Mouse (Mus musculus): ENCODE data around the gene Zfp36. TPM values are rescaled to one million over a fixed set of nuclear protein-coding genes. Genes with fewer than 3 reads are reported as not detected.

The Zfp36 gene
- total and polyA plus RNA-seq, 3 experiments, result 19.4 to 28.2 (median 26.3) TPM

DNA sequence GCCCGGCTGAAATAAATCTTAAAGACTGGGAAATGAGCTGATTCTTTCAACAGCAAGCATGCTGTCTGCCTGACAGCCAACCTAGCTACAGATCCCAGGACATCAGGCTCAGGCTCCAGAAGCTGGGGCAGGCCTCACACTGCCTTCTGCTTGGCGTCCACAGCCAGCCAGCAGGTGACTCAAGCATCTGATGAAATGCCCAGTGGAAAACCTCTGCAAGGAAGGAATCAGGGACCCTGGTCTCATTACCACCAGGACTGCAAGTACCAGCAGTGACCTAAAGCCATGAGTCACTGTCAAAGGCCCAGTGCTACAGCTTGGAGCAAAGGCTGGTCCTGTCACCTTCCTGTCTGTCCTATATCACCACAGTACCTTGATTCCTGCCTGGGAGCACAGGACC, 44.6 kb downstream of the Zfp36 start:
- Histone ChIP-seq H3K4me3 (no peak overlapping the region), H3K27me3 (ENCODE audit: control insufficient read depth, insufficient read depth, low read length) (no peaks in the 10 kb centered on the region), H3K27ac (no peak overlapping the region), H3K4me1 (ENCODE audit: control insufficient read depth, insufficient read depth, low read length) (peaks cover 6% of the 10 kb centered on the region), H3K36me3 (ENCODE audit: control insufficient read depth, insufficient read depth, low read length) (peaks cover 5% of the 10 kb centered on the region; the same call in 1 of the 2 replicates), H3K9ac (ENCODE audit: low read depth, low read length) (no peak overlapping the region), H3K79me2 (replicated peaks; ENCODE audit: control insufficient read depth, insufficient read depth, low read length) (peaks cover 11% of the 10 kb centered on the region)
- no peak for DNase-seq
- TF ChIP-seq POLR2A (IDR thresholded peaks at IDR 0.05; ENCODE audit: insufficient read depth, low read depth, low read length), result no peak
- no peak for TF ChIP-seq EP300 (IDR thresholded peaks at IDR 0.05; ENCODE audit: insufficient read depth, low read depth, low read length)
- no peak for TF ChIP-seq CTCF (IDR thresholded peaks at IDR 0.05)
- 88% methylated on average over 2 of the region's 2 CpGs for WGBS
- intact Hi-C loops (cut with DNase I), result no loop called here

DNA sequence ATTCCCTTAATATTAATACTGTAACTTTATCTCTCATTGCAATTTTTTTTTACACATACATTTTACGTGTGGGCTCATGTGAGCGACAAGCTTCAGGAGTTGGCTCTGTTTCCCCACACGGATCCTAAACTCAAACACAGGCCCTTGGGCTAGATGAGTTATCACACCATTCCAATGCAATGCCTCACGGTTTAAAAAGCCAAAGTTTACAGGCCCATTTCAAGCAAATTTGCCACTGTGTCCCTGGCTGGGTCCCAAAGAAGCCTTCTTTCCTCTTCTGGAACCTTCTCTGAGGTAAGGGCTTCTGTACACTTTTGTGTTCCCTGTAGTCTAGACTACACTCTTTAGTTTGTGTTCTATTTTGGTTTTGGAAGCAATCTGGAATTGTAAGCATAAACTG, 45.5 kb downstream of the Zfp36 start:
- peaks cover 5% of the 10 kb centered on the region; the same call in 1 of the 2 replicates for H3K36me3 ChIP-seq (ENCODE audit: control insufficient read depth, insufficient read depth, low read length)
- DNase-seq, result no peak
- no peak overlapping the region for H3K4me3 ChIP-seq
- TF ChIP-seq CTCF (IDR thresholded peaks at IDR 0.05) (no peak), EP300 (IDR thresholded peaks at IDR 0.05; ENCODE audit: insufficient read depth, low read depth, low read length) (no peak), POLR2A (IDR thresholded peaks at IDR 0.05; ENCODE audit: insufficient read depth, low read depth, low read length) (no peak)
- peaks cover 11% of the 10 kb centered on the region for H3K79me2 ChIP-seq (replicated peaks; ENCODE audit: control insufficient read depth, insufficient read depth, low read length)
- H3K27ac ChIP-seq, result no peak overlapping the region
- peaks cover 6% of the 10 kb centered on the region for H3K4me1 ChIP-seq (ENCODE audit: control insufficient read depth, insufficient read depth, low read length)
- no peak overlapping the region for H3K9ac ChIP-seq (ENCODE audit: low read depth, low read length)
- intact Hi-C loops (cut with DNase I), result no loop called here
- no peaks in the 10 kb centered on the region for H3K27me3 ChIP-seq (ENCODE audit: control insufficient read depth, insufficient read depth, low read length)
- WGBS, result 68% methylated on average over 4 of the region's 4 CpGs

DNA sequence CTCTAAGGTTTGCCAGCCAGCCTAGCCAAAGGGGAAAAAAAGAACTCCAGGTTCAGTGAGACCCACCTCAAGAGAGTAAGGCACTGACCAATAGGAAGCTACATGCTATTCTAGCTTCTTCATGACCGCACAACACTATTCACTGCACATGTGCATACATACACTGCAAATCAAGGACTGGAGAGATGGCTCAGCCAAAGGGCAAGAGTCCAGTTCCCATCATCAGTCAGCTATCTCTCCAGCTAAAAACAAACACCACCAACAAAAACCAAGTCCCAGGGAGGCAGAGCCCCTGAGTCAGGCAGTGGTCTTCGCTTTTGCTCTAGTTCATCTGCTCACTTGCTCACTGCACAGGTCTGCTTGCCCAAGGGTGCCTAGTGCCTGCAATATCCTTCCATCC, 51.8 kb downstream of the Zfp36 start:
- no peak overlapping the region for H3K4me3 ChIP-seq
- no peak overlapping the region for H3K9ac ChIP-seq (ENCODE audit: low read depth, low read length)
- H3K79me2 ChIP-seq (replicated peaks; ENCODE audit: control insufficient read depth, insufficient read depth, low read length), result peaks cover under 1% of the 10 kb centered on the region; the same call in 1 of the 2 replicates
- H3K36me3 ChIP-seq (ENCODE audit: control insufficient read depth, insufficient read depth, low read length), result no peaks in the 10 kb centered on the region
- intact Hi-C loops (cut with DNase I), result no loop called here
- 85% methylated on average over 2 of the region's 2 CpGs for WGBS
- no peaks in the 10 kb centered on the region for H3K4me1 ChIP-seq (ENCODE audit: control insufficient read depth, insufficient read depth, low read length)
- no peaks in the 10 kb centered on the region for H3K27me3 ChIP-seq (ENCODE audit: control insufficient read depth, insufficient read depth, low read length)
- TF ChIP-seq POLR2A (IDR thresholded peaks at IDR 0.05; ENCODE audit: insufficient read depth, low read depth, low read length) (no peak), EP300 (IDR thresholded peaks at IDR 0.05; ENCODE audit: insufficient read depth, low read depth, low read length) (no peak), CTCF (IDR thresholded peaks at IDR 0.05) (no peak)
- H3K27ac ChIP-seq, result no peak overlapping the region
- DNase-seq, result no peak

Other genes starting within 250 kb of the Zfp36 start
- 10 to 100 TPM; 34.7 TPM for gene Fbl, start 210.5 kb downstream of the Zfp36 start, total RNA-seq (2021)
- 25.7 and 35.6 TPM in 2 replicates for gene Fbl, start 210.5 kb downstream of the Zfp36 start, polyA plus RNA-seq (2012; rRNA removed)
- 10 to 100 TPM; 28.0 to 28.3 TPM for gene Dyrk1b, start 200.8 kb downstream of the Zfp36 start, total RNA-seq (2021)
- gene Dyrk1b, start 200.8 kb downstream of the Zfp36 start, polyA plus RNA-seq (2012; rRNA removed), result 24.1 and 30.1 TPM in 2 replicates
- gene Eid2, start 112.4 kb downstream of the Zfp36 start, total RNA-seq (2021), result 10 to 100 TPM; 11.2 to 11.9 TPM
- gene Eid2, start 112.4 kb downstream of the Zfp36 start, polyA plus RNA-seq (2012; rRNA removed), result 4.2 and 4.6 TPM in 2 replicates
- gene Eid2b, start 102.5 kb downstream of the Zfp36 start, total RNA-seq (2021), result 10 to 100 TPM; 11.2 to 13.0 TPM
- gene Eid2b, start 102.5 kb downstream of the Zfp36 start, polyA plus RNA-seq (2012; rRNA removed), result 6.7 and 7.2 TPM in 2 replicates
- not detected for gene Selenov, start 89.1 kb downstream of the Zfp36 start, total RNA-seq (2021)
- 0.08 TPM in 1 of 2 replicates, not detected in the other for gene Selenov, start 89.1 kb downstream of the Zfp36 start, polyA plus RNA-seq (2012; rRNA removed)
- not detected for gene Dll3, start 78.0 kb downstream of the Zfp36 start, total RNA-seq (2021)
- gene Dll3, start 78.0 kb downstream of the Zfp36 start, polyA plus RNA-seq (2012; rRNA removed), result not detected in 2 replicates
- gene Timm50, start 68.2 kb downstream of the Zfp36 start, total RNA-seq (2021), result 10 to 100 TPM; 60.0 to 63.5 TPM
- gene Timm50, start 68.2 kb downstream of the Zfp36 start, polyA plus RNA-seq (2012; rRNA removed), result 63.0 and 72.8 TPM in 2 replicates
- gene Supt5, start 41.5 kb downstream of the Zfp36 start, total RNA-seq (2021), result 10 to 100 TPM; 52.5 to 59.9 TPM
- 64.3 and 72.4 TPM in 2 replicates for gene Supt5, start 41.5 kb downstream of the Zfp36 start, polyA plus RNA-seq (2012; rRNA removed)
- gene Rps16, start 29.6 kb downstream of the Zfp36 start, total RNA-seq (2021), result 100 to 1,000 TPM; 496 to 556 TPM
- gene Rps16, start 29.6 kb downstream of the Zfp36 start, polyA plus RNA-seq (2012; rRNA removed), result 312 and 411 TPM in 2 replicates
- 10 to 100 TPM; 10.4 to 14.3 TPM for gene Plekhg2, start 7.7 kb downstream of the Zfp36 start, total RNA-seq (2021)
- gene Plekhg2, start 7.7 kb downstream of the Zfp36 start, polyA plus RNA-seq (2012; rRNA removed), result 15.9 and 16.3 TPM in 2 replicates
- 10 to 100 TPM; 20.8 to 21.5 TPM for gene Med29, start 12.5 kb upstream of the Zfp36 start, total RNA-seq (2021)
- 48.8 and 50.4 TPM in 2 replicates for gene Med29, start 12.5 kb upstream of the Zfp36 start, polyA plus RNA-seq (2012; rRNA removed)
- 10 to 100 TPM; 41.3 to 42.1 TPM for gene Paf1, start 12.7 kb upstream of the Zfp36 start, total RNA-seq (2021)
- gene Paf1, start 12.7 kb upstream of the Zfp36 start, polyA plus RNA-seq (2012; rRNA removed), result 63.8 and 67.0 TPM in 2 replicates
- 1 to 10 TPM; 3.8 to 5.3 TPM for gene Gmfg, start 57.2 kb upstream of the Zfp36 start, total RNA-seq (2021)
- 6.8 and 7.1 TPM in 2 replicates for gene Gmfg, start 57.2 kb upstream of the Zfp36 start, polyA plus RNA-seq (2012; rRNA removed)
- gene Lrfn1, start 71.7 kb upstream of the Zfp36 start, total RNA-seq (2021), result under 1 TPM; 0.68 to 0.73 TPM
- gene Lrfn1, start 71.7 kb upstream of the Zfp36 start, polyA plus RNA-seq (2012; rRNA removed), result 0.82 and 1.3 TPM in 2 replicates
- not detected for gene Ifnl2, start 130.2 kb upstream of the Zfp36 start, total RNA-seq (2021)
- gene Ifnl2, start 130.2 kb upstream of the Zfp36 start, polyA plus RNA-seq (2012; rRNA removed), result not detected in 2 replicates
- not detected for gene Ifnl3, start 142.6 kb upstream of the Zfp36 start, total RNA-seq (2021)
- gene Ifnl3, start 142.6 kb upstream of the Zfp36 start, polyA plus RNA-seq (2012; rRNA removed), result not detected in 2 replicates
- not detected for gene Sycn, start 160.6 kb upstream of the Zfp36 start, total RNA-seq (2021)
- gene Sycn, start 160.6 kb upstream of the Zfp36 start, polyA plus RNA-seq (2012; rRNA removed), result not detected in 2 replicates
- not detected for gene Nccrp1, start 167.0 kb upstream of the Zfp36 start, total RNA-seq (2021)
- gene Nccrp1, start 167.0 kb upstream of the Zfp36 start, polyA plus RNA-seq (2012; rRNA removed), result not detected in 2 replicates
- 10 to 100 TPM; 21.9 to 22.4 TPM for gene Samd4b, start 217.9 kb upstream of the Zfp36 start, total RNA-seq (2021)
- gene Samd4b, start 217.9 kb upstream of the Zfp36 start, polyA plus RNA-seq (2012; rRNA removed), result 38.8 and 46.1 TPM in 2 replicates
- gene Pak4, start 217.9 kb upstream of the Zfp36 start, total RNA-seq (2021), result 1 to 10 TPM; 8.8 to 9.4 TPM
- gene Pak4, start 217.9 kb upstream of the Zfp36 start, polyA plus RNA-seq (2012; rRNA removed), result 6.4 and 7.6 TPM in 2 replicates